Mouse (Mus musculus) liver, adult 2 months (tissue): ENCODE results near the gene Gdf11.

Experiments used
- CTCF ChIP-seq: fragments of 200-500 bp; IDR thresholded peaks from 2 replicates; pipeline ENCODE4 v1.5.1; 2011; ENCODE audit warnings: low read depth, low read length, control low read depth
- POLR2A ChIP-seq: fragments of 200-500 bp; IDR thresholded peaks from 2 replicates; pipeline ENCODE4 v1.6.1; 2011; ENCODE audit warnings: low read length, control low read depth; ENCODE audit not compliant: insufficient read depth; ENCODE audit errors: extremely low read depth

- TF ChIP-seq POLR2A = no peak
- TF ChIP-seq CTCF = no peak
These were observed 8.4 kb upstream of the Gdf11 start for GRCm38 (mm10) chr10:128899759-128900490.
